10 mouse cellular contexts compared by ENCODE assay signal in genomic region chr15:92520677-92521225, GRCm38 (mm10).
DNase-seq lines count a peak whose midpoint lies in the region; ATAC-seq and TF ChIP-seq lines count a peak whose summit lies in the region.
"Had no signal": no experiment of that assay in that cellular context is flagged by ENCODE, and none has a peak within 500 bp of the region (broad histone marks: within the 10 kb centered on the region; RNA-seq: fewer than 3 reads in every experiment).

No protein-coding gene starts in this region.

- H3K36me3 ChIP-seq in forebrain, embryonic 12.5 days (replicated peaks) = no peaks in the 10 kb centered on the region
- H3K36me3 ChIP-seq in forebrain, embryonic 11.5 days (ENCODE audit: control insufficient read depth, insufficient read depth, low read length) = no peaks in the 10 kb centered on the region
- H3K36me3 ChIP-seq in neural tube, embryonic 11.5 days (ENCODE audit: control insufficient read depth, insufficient read depth, low read length) = no peaks in the 10 kb centered on the region
- no peaks in the 10 kb centered on the region for H3K36me3 ChIP-seq in kidney, adult 2 months (ENCODE audit: control insufficient read depth, insufficient read depth, low read length)

- peaks cover 13% of the 10 kb centered on the region for H3K4me1 ChIP-seq in forebrain, embryonic 12.5 days
- H3K4me1 ChIP-seq in forebrain, embryonic 11.5 days (replicated peaks; ENCODE audit: control insufficient read depth, insufficient read depth, low read length) = no peaks in the 10 kb centered on the region
- peaks cover 7% of the 10 kb centered on the region for H3K4me1 ChIP-seq in neural tube, embryonic 11.5 days (ENCODE audit: control insufficient read depth, insufficient read depth, low read length)
- H3K4me1 ChIP-seq in kidney, adult 2 months (ENCODE audit: control insufficient read depth, insufficient read depth, low read length) = no peaks in the 10 kb centered on the region
- H3K4me1 ChIP-seq: megakaryocyte, embryonic 14.5 days had no signal

- no peak overlapping the region for H3K9ac ChIP-seq in forebrain, embryonic 12.5 days
- no peak overlapping the region for H3K9ac ChIP-seq in forebrain, embryonic 11.5 days (ENCODE audit: low read length)
- no peak overlapping the region for H3K9ac ChIP-seq in neural tube, embryonic 11.5 days (ENCODE audit: low read length)

- peak; percentile 55; the same call in 1 of the 2 replicates for ATAC-seq in forebrain, embryonic 12.5 days (ENCODE audit: low FRiP score)
- ATAC-seq in forebrain, embryonic 11.5 days (replicated peaks; ENCODE audit: low FRiP score) = no peak
- ATAC-seq in neural tube, embryonic 11.5 days (ENCODE audit: insufficient read depth, low FRiP score, low TSS enrichment) = no peak

- no peak overlapping the region for H3K4me3 ChIP-seq in forebrain, embryonic 12.5 days (replicated peaks)
- no peak overlapping the region for H3K4me3 ChIP-seq in forebrain, embryonic 11.5 days (ENCODE audit: low read depth, low read length)
- H3K4me3 ChIP-seq in neural tube, embryonic 11.5 days (ENCODE audit: low read depth, low read length) = no peak overlapping the region
- H3K4me3 ChIP-seq in kidney, adult 2 months (ENCODE audit: insufficient read depth, low read depth, low read length) = no peak overlapping the region
- H3K4me3 ChIP-seq: megakaryocyte, embryonic 14.5 days had no signal

- WGBS in forebrain, embryonic 12.5 days = 59% methylated on average over 19 of the region's 19 CpGs
- 67% methylated on average over 19 of the region's 19 CpGs for WGBS in forebrain, embryonic 11.5 days
- 43% methylated on average over 19 of the region's 19 CpGs for WGBS in neural tube, embryonic 11.5 days
- 35% methylated on average over 19 of the region's 19 CpGs for WGBS in kidney, adult 2 months

- no peak overlapping the region for H3K27ac ChIP-seq in forebrain, embryonic 12.5 days
- H3K27ac ChIP-seq in forebrain, embryonic 11.5 days (ENCODE audit: low read depth, low read length) = no peak overlapping the region
- no peak overlapping the region for H3K27ac ChIP-seq in neural tube, embryonic 11.5 days (ENCODE audit: low read depth, low read length)
- no peak overlapping the region for H3K27ac ChIP-seq in kidney, adult 2 months (ENCODE audit: insufficient read depth, low read depth, low read length)

- no peaks in the 10 kb centered on the region for H3K9me3 ChIP-seq in forebrain, embryonic 12.5 days
- H3K9me3 ChIP-seq in forebrain, embryonic 11.5 days (ENCODE audit: control insufficient read depth, low read length) = no peaks in the 10 kb centered on the region
- H3K9me3 ChIP-seq in neural tube, embryonic 11.5 days (ENCODE audit: control insufficient read depth, low read length) = no peaks in the 10 kb centered on the region

- no peak for TF ChIP-seq POLR2A in kidney, adult 2 months (IDR thresholded peaks at IDR 0.05; ENCODE audit: low read depth, low read length)

- H3K4me2 ChIP-seq in forebrain, embryonic 12.5 days = no peak overlapping the region
- H3K4me2 ChIP-seq in forebrain, embryonic 11.5 days (ENCODE audit: low read depth, low read length, severe bottlenecking) = no peak overlapping the region
- no peak overlapping the region for H3K4me2 ChIP-seq in neural tube, embryonic 11.5 days (ENCODE audit: low read depth)

- intact Hi-C loops in left cerebral cortex, postnatal 25 days (cut with DNase I) = loop anchor here (10.0 kb wide), 1 partner anchor 694 kb away; no protein-coding TSS in a partner anchor

- TF ChIP-seq CTCF in kidney, adult 2 months (conservative IDR thresholded peaks at IDR 0.05; ENCODE audit: insufficient read depth, insufficient read length, low read depth, low read length) = no peak

- DNase-seq in forebrain, embryonic 11.5 days (ENCODE audit: low spot score) = no peak
- DNase-seq in neural tube, embryonic 11.5 days (ENCODE audit: low spot score) = peak; percentile 37
- DNase-seq in neural tube, embryonic 10.5 days (ENCODE audit: extremely low spot score, low spot score) = no peak
- peak; percentile 21 to 28 for DNase-seq in left cerebral cortex, postnatal 25 days (ENCODE audit: low spot score in 2 of 2)
- peak; percentile 7 for DNase-seq in right cerebral cortex, postnatal 14 days
- DNase-seq in urinary bladder, adult 2 months (ENCODE audit: low spot score) = no peak
- no peak for DNase-seq in kidney, adult 2 months
- DNase-seq: cerebellum, adult 9-10 months had no signal

- H3K27me3 ChIP-seq in forebrain, embryonic 12.5 days = peaks cover 13% of the 10 kb centered on the region
- 0 out of 2 replicates have a peak, but pooled peaks cover 2% of the 10 kb centered on the region for H3K27me3 ChIP-seq in forebrain, embryonic 11.5 days (ENCODE audit: control insufficient read depth, insufficient read depth, low read length)
- no peaks in the 10 kb centered on the region for H3K27me3 ChIP-seq in neural tube, embryonic 11.5 days (ENCODE audit: control insufficient read depth, insufficient read depth, low read length)
- H3K27me3 ChIP-seq in kidney, adult 2 months (replicated peaks; ENCODE audit: control insufficient read depth, insufficient read depth, low read length) = no peaks in the 10 kb centered on the region
- H3K27me3 ChIP-seq: megakaryocyte, embryonic 14.5 days had no signal

Comparison
In these comparisons a context has a peak if more than half of its experiments do, and no peak if none do; other contexts are left out.
1. DNase-seq: peak in neural tube, embryonic 11.5 days (single experiment), left cerebral cortex, postnatal 25 days (2 of 2) and right cerebral cortex, postnatal 14 days (single experiment); none in forebrain, embryonic 11.5 days (single experiment), neural tube, embryonic 10.5 days (single experiment), urinary bladder, adult 2 months (single experiment) and kidney, adult 2 months (single experiment).